ENCODE assay signal across 24 mouse cellular contexts in genomic region chr7:25384818-25385217, GRCm38 (mm10). TPM values are rescaled to one million over a fixed set of nuclear protein-coding genes. Genes with fewer than 3 reads are reported as not detected.
DNase-seq lines count a peak whose midpoint lies in the region; ATAC-seq lines count a peak whose summit lies in the region.
"Had no signal": no experiment of that assay in that cellular context is flagged by ENCODE, and none has a peak within 500 bp of the region (broad histone marks: within the 10 kb centered on the region; RNA-seq: fewer than 3 reads in every experiment).

No protein-coding gene starts in this region.

- H3K27me3 ChIP-seq in forebrain, embryonic 13.5 days, result peaks cover 8% of the 10 kb centered on the region
- peaks cover 3% of the 10 kb centered on the region for H3K27me3 ChIP-seq in forebrain, embryonic 11.5 days (ENCODE audit: control insufficient read depth, insufficient read depth, low read length)
- peaks cover 7% of the 10 kb centered on the region; the same call in 1 of the 2 replicates for H3K27me3 ChIP-seq in midbrain, embryonic 11.5 days (ENCODE audit: control insufficient read depth, insufficient read depth, low read length)
- peaks cover 11% of the 10 kb centered on the region for H3K27me3 ChIP-seq in midbrain, embryonic 13.5 days
- H3K27me3 ChIP-seq: embryonic facial prominence, embryonic 15.5 days; limb, embryonic 13.5 days had no signal

- H3K4me3 ChIP-seq in forebrain, embryonic 13.5 days, result no peak overlapping the region
- H3K4me3 ChIP-seq in forebrain, embryonic 11.5 days (ENCODE audit: low read depth, low read length), result no peak overlapping the region
- no peak overlapping the region for H3K4me3 ChIP-seq in midbrain, embryonic 11.5 days (ENCODE audit: low read depth, low read length)
- H3K4me3 ChIP-seq in midbrain, embryonic 13.5 days (replicated peaks), result no peak overlapping the region
- H3K4me3 ChIP-seq: embryonic facial prominence, embryonic 15.5 days; limb, embryonic 13.5 days had no signal

- ATAC-seq in forebrain, embryonic 13.5 days, result no peak
- no peak for ATAC-seq in forebrain, embryonic 11.5 days (replicated peaks; ENCODE audit: low FRiP score)
- ATAC-seq in midbrain, embryonic 11.5 days (ENCODE audit: low FRiP score), result no peak
- no peak for ATAC-seq in midbrain, embryonic 13.5 days
- peak; percentile 62 for ATAC-seq in common myeloid progenitor, adult 5-6 weeks (replicated peaks; ENCODE audit: low read depth, poor library complexity, severe bottlenecking)

- H3K4me1 ChIP-seq in forebrain, embryonic 13.5 days, result peaks cover 5% of the 10 kb centered on the region
- H3K4me1 ChIP-seq in forebrain, embryonic 11.5 days (replicated peaks; ENCODE audit: control insufficient read depth, insufficient read depth, low read length), result peaks cover 5% of the 10 kb centered on the region; the same call in 1 of the 2 replicates
- H3K4me1 ChIP-seq in midbrain, embryonic 11.5 days (ENCODE audit: control insufficient read depth, insufficient read depth, low read length), result peaks cover 6% of the 10 kb centered on the region; the same call in 1 of the 2 replicates
- peaks cover 8% of the 10 kb centered on the region for H3K4me1 ChIP-seq in midbrain, embryonic 13.5 days (replicated peaks)

- no peaks in the 10 kb centered on the region for H3K9me3 ChIP-seq in forebrain, embryonic 13.5 days (replicated peaks)
- H3K9me3 ChIP-seq in forebrain, embryonic 11.5 days (ENCODE audit: control insufficient read depth, low read length), result no peaks in the 10 kb centered on the region
- H3K9me3 ChIP-seq in midbrain, embryonic 11.5 days (ENCODE audit: control insufficient read depth, low read length), result no peaks in the 10 kb centered on the region
- no peaks in the 10 kb centered on the region for H3K9me3 ChIP-seq in midbrain, embryonic 13.5 days
- H3K9me3 ChIP-seq: embryonic facial prominence, embryonic 15.5 days; limb, embryonic 13.5 days had no signal

- H3K4me2 ChIP-seq in forebrain, embryonic 13.5 days, result no peak overlapping the region
- no peak overlapping the region for H3K4me2 ChIP-seq in forebrain, embryonic 11.5 days (ENCODE audit: low read depth, low read length, severe bottlenecking)
- H3K4me2 ChIP-seq in midbrain, embryonic 11.5 days, result no peak overlapping the region
- H3K4me2 ChIP-seq in midbrain, embryonic 13.5 days (replicated peaks), result no peak overlapping the region
- H3K4me2 ChIP-seq: embryonic facial prominence, embryonic 15.5 days; limb, embryonic 13.5 days had no signal

- H3K9ac ChIP-seq in forebrain, embryonic 13.5 days, result 0 out of 2 replicates have a peak overlapping the region, but pooled peaks have one; percentile 2
- H3K9ac ChIP-seq in forebrain, embryonic 11.5 days (ENCODE audit: low read length), result no peak overlapping the region
- no peak overlapping the region for H3K9ac ChIP-seq in midbrain, embryonic 11.5 days (ENCODE audit: low read length)
- no peak overlapping the region for H3K9ac ChIP-seq in midbrain, embryonic 13.5 days (replicated peaks)
- H3K9ac ChIP-seq: embryonic facial prominence, embryonic 15.5 days; limb, embryonic 13.5 days; liver, embryonic 14.5 days had no signal

- H3K27ac ChIP-seq in forebrain, embryonic 13.5 days, result no peak overlapping the region
- no peak overlapping the region for H3K27ac ChIP-seq in forebrain, embryonic 11.5 days (ENCODE audit: low read depth, low read length)
- no peak overlapping the region for H3K27ac ChIP-seq in midbrain, embryonic 11.5 days (ENCODE audit: low read depth, low read length)
- H3K27ac ChIP-seq in midbrain, embryonic 13.5 days, result no peak overlapping the region
- H3K27ac ChIP-seq: embryonic facial prominence, embryonic 15.5 days; limb, embryonic 13.5 days; liver, embryonic 14.5 days had no signal

- H3K36me3 ChIP-seq in forebrain, embryonic 13.5 days (ENCODE audit: poor library complexity, severe bottlenecking), result peaks cover 72% of the 10 kb centered on the region
- no peaks in the 10 kb centered on the region; the same call in 1 of the 2 replicates for H3K36me3 ChIP-seq in forebrain, embryonic 11.5 days (ENCODE audit: control insufficient read depth, insufficient read depth, low read length)
- no peaks in the 10 kb centered on the region for H3K36me3 ChIP-seq in midbrain, embryonic 11.5 days (ENCODE audit: control insufficient read depth, insufficient read depth, low read length)
- H3K36me3 ChIP-seq in midbrain, embryonic 13.5 days, result peaks cover 79% of the 10 kb centered on the region

- 87% methylated on average over 9 of the region's 9 CpGs for WGBS in forebrain, embryonic 13.5 days
- 88% methylated on average over 9 of the region's 9 CpGs for WGBS in forebrain, embryonic 11.5 days
- WGBS in midbrain, embryonic 11.5 days, result 93% methylated on average over 9 of the region's 9 CpGs
- 88% methylated on average over 9 of the region's 9 CpGs for WGBS in midbrain, embryonic 13.5 days

- no peak for DNase-seq in forebrain, embryonic 11.5 days (ENCODE audit: low spot score)
- DNase-seq in midbrain, embryonic 11.5 days (ENCODE audit: low spot score, missing footprints), result peak; percentile 45
- DNase-seq in spleen, postnatal 36 days (ENCODE audit: low spot score in 2 of 2), result peak; percentile 53 to 57
- DNase-seq in urinary bladder, postnatal 25 days (ENCODE audit: low spot score), result no peak
- DNase-seq in adrenal gland, postnatal 36 days, result no peak
- DNase-seq: adrenal gland, postnatal 25 days; cerebellum, postnatal 10 days; embryo, embryonic 11 days; gastrocnemius, postnatal 14 days; kidney, adult 11 months; kidney, postnatal 36 days; retina, postnatal 1 day; thymus, postnatal 14 days had no signal

RNA-seq across cellular contexts. Expression of gene Lipe, which starts 13.7 kb away (rescaled TPM):
- 10.6 and 11.9 TPM in 2 replicates for polyA plus RNA-seq in forebrain, embryonic 13.5 days (2015; fragmentation: Nextera tagmentation; extraction: Ambion mirVana)
- polyA plus RNA-seq in forebrain, embryonic 11.5 days (2014; fragmentation: Nextera tagmentation; extraction: Ambion mirVana), result 3.0 and 3.8 TPM in 2 replicates
- polyA plus RNA-seq in midbrain, embryonic 11.5 days (2014; fragmentation: Nextera tagmentation; extraction: Ambion mirVana), result 1.7 and 2.3 TPM in 2 replicates
- 8.4 and 9.9 TPM in 2 replicates for polyA plus RNA-seq in midbrain, embryonic 13.5 days (2015; fragmentation: Nextera tagmentation; extraction: Ambion mirVana)
- 6.6 and 10.1 TPM in 2 replicates for total RNA-seq in common myeloid progenitor, adult 5-6 weeks (2017)
- 100 to 1,000 TPM; 342 to 355 TPM for total RNA-seq in adrenal gland, postnatal 36 days (2021)

RNA-seq across cellular contexts. Expression of gene Cnfn, which starts 15.3 kb away (rescaled TPM):
- polyA plus RNA-seq in forebrain, embryonic 13.5 days (2015; fragmentation: Nextera tagmentation; extraction: Ambion mirVana), result not detected in 2 replicates
- polyA plus RNA-seq in forebrain, embryonic 11.5 days (2014; fragmentation: Nextera tagmentation; extraction: Ambion mirVana), result 0.28 TPM in 1 of 2 replicates, not detected in the other
- polyA plus RNA-seq in midbrain, embryonic 11.5 days (2014; fragmentation: Nextera tagmentation; extraction: Ambion mirVana), result not detected in 2 replicates
- 0.32 TPM in 1 of 2 replicates, not detected in the other for polyA plus RNA-seq in midbrain, embryonic 13.5 days (2015; fragmentation: Nextera tagmentation; extraction: Ambion mirVana)
- not detected in 2 replicates for total RNA-seq in common myeloid progenitor, adult 5-6 weeks (2017)
- not detected for total RNA-seq in adrenal gland, postnatal 36 days (2021)
- total RNA-seq: adrenal gland, postnatal 25 days; gastrocnemius, postnatal 14 days; left cerebral cortex, postnatal 10 days; megakaryocyte-erythroid progenitor cell, adult 5-6 weeks had no signal
- polyA plus RNA-seq: hindbrain, embryonic 11.5 days; liver, embryonic 14.5 days; neural tube, embryonic 11.5 days had no signal

RNA-seq across cellular contexts. Expression of gene Cxcl17, which starts 27.9 kb away (rescaled TPM):
- 0.40 and 0.45 TPM in 2 replicates for polyA plus RNA-seq in forebrain, embryonic 13.5 days (2015; fragmentation: Nextera tagmentation; extraction: Ambion mirVana)
- 0.69 TPM in 1 of 2 replicates, not detected in the other for polyA plus RNA-seq in forebrain, embryonic 11.5 days (2014; fragmentation: Nextera tagmentation; extraction: Ambion mirVana)
- 0.18 and 0.22 TPM in 2 replicates for polyA plus RNA-seq in midbrain, embryonic 11.5 days (2014; fragmentation: Nextera tagmentation; extraction: Ambion mirVana)
- 0.51 and 0.73 TPM in 2 replicates for polyA plus RNA-seq in midbrain, embryonic 13.5 days (2015; fragmentation: Nextera tagmentation; extraction: Ambion mirVana)
- total RNA-seq in common myeloid progenitor, adult 5-6 weeks (2017), result not detected in 2 replicates
- total RNA-seq in adrenal gland, postnatal 36 days (2021), result not detected
- total RNA-seq: adrenal gland, postnatal 25 days; gastrocnemius, postnatal 14 days; left cerebral cortex, postnatal 10 days; megakaryocyte-erythroid progenitor cell, adult 5-6 weeks had no signal
- polyA plus RNA-seq: hindbrain, embryonic 11.5 days; liver, embryonic 14.5 days; lung, embryonic 16.5 days; neural tube, embryonic 11.5 days had no signal

Comparison
In these comparisons a context has a peak if more than half of its experiments do, and no peak if none do; other contexts are left out.
1. DNase-seq: peak in midbrain, embryonic 11.5 days (single experiment) and spleen, postnatal 36 days (2 of 2); none in forebrain, embryonic 11.5 days (single experiment), urinary bladder, postnatal 25 days (single experiment) and adrenal gland, postnatal 36 days (0 of 2).